Mouse (Mus musculus) hindbrain, postnatal 0 days (tissue): ENCODE measurements around the gene Trim10. TPM values are rescaled to one million over a fixed set of nuclear protein-coding genes. Genes with fewer than 3 reads are reported as not detected.
A peak's percentile ranks its signal among the peaks of the same experiment; 100 is the strongest.

Experiments used
- ATAC-seq: fragments of 200-750 bp; cut with Nextera tagmentation; 2 replicates; pipeline ENCODE4 v1.8.0; 2017; ENCODE audit warnings: mild to moderate bottlenecking, moderate TSS enrichment, moderate library complexity
- DNase-seq: peaks from one replicate; pipeline ENCODE4 v3.0.0-alpha.2; 2015; ENCODE audit warnings: low spot score
- H3K27ac ChIP-seq: fragments of 300-500 bp; sonication (generic); 2 replicates; pipeline ENCODE4 v1.5.1; 2014; ENCODE audit warnings: mild to moderate bottlenecking
- H3K27me3 ChIP-seq: fragments of 300-500 bp; sonication (generic); 2 replicates; pipeline ENCODE4 v1.6.1; 2014; ENCODE audit warnings: low read length, mixed read lengths; ENCODE audit not compliant: insufficient read depth
- H3K36me3 ChIP-seq: fragments of 300-500 bp; sonication (generic); 2 replicates; pipeline ENCODE4 v1.6.1; 2014; ENCODE audit warnings: low read length, mixed read lengths; ENCODE audit not compliant: insufficient read depth
- H3K4me1 ChIP-seq: fragments of 300-500 bp; sonication (generic); 2 replicates; pipeline ENCODE4 v1.6.1; 2014; ENCODE audit warnings: antibody characterized with exemption, low read length, mixed read lengths; ENCODE audit not compliant: insufficient read depth
- H3K4me2 ChIP-seq: fragments of 300-500 bp; sonication (generic); 2 replicates; pipeline ENCODE4 v1.6.1; 2014; ENCODE audit warnings: low read depth, mild to moderate bottlenecking, low read length, moderate library complexity, mixed read lengths
- H3K4me3 ChIP-seq: fragments of 300-500 bp; sonication (generic); 2 replicates; pipeline ENCODE4 v1.5.1; 2014; ENCODE audit warnings: low read length
- H3K9ac ChIP-seq: fragments of 300-500 bp; sonication (generic); replicated peaks from 2 replicates; pipeline ENCODE4 v1.6.1; 2014; ENCODE audit warnings: mild to moderate bottlenecking, low read length, moderate library complexity, mixed read lengths
- H3K9me3 ChIP-seq: fragments of 300-500 bp; sonication (generic); 2 replicates; pipeline ENCODE4 v1.6.1; 2016; ENCODE audit warnings: low read length, mixed read lengths
- CTCF ChIP-seq: IDR thresholded peaks from 2 replicates; pipeline ENCODE4 v1.5.1; 2016; ENCODE audit warnings: antibody characterized with exemption, control low read depth, low read depth
- WGBS: fragments of 180-500 bp; shearing (Covaris S2); extraction: QIAGEN DNeasy Blood & Tissue Kit; methylation state at CpG from one replicate; pipeline ENCODE4 v1.1.7; 2014; 5-methylcytosine and 5-hydroxymethylcytosine counted together
- polyA plus RNA-seq: library from polyadenylated mRNA; unstranded; fragments of >200 nt; fragmentation: Nextera tagmentation; extraction: Ambion mirVana; gene quantifications from 2 replicates; pipeline ENCODE4 v1.2.1, GENCODE M21; 2015
- total RNA-seq: library from RNA; depleted of rRNA; stranded (reverse); fragments of >200 nt; gene quantifications from 2 replicates; pipeline ENCODE4 v1.2.3, GENCODE M21; 2014

Trim10 gene
- total and polyA plus RNA-seq, 2 experiments from 2014 or later = 0.19 TPM; not detected in 1

DNA sequence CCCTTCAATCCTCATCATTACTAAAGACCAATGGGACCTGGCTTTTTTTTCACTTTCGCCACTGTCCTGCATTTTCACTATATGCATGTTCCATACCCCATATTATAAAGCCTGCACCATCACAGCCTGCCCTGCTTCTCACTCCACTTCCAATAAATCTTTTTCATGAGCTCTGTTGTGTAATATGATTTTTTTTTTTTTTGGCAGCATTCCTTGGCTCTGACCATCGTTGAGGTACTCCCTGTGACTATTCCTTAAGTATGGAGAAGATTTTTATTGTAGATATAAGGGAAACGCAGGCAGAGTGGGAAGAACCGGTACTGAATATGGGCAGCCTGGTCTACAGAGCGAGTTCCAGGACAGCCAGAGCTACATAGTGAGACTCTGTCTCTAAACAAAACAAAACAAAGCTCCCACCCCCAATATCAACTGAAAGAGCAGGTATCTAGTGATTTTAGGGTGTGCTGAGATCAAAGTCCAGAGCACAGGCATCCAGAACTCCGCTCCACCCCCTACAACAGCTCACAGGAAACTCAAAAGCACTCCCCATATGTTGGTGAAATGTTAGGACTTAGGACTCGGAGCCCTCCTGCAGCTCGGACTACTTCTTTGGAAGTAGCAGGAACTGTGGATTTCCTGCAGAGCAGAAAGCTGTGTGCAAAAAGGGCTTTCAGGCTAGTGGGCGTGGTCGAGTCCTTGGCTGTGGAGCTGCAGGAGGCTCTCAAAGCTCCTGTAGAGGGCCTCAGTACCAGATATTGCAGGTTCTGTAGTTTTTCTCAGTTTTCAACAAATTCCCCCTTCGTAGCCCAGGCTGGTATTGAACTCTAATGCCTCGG, 33.6 kb upstream of the Trim10 start:
- no peaks in the 10 kb centered on the region for H3K36me3 ChIP-seq
- peak overlapping the region; percentile 64 for H3K4me2 ChIP-seq
- DNase-seq (peak; percentile 71), ATAC-seq (no peak)
- H3K9me3 ChIP-seq = no peaks in the 10 kb centered on the region
- H3K4me3 ChIP-seq = peak overlapping the region; percentile 87; the same call in 1 of the 2 replicates
- WGBS = 35% methylated on average over 12 of the region's 12 CpGs
- H3K27me3 ChIP-seq = no peaks in the 10 kb centered on the region
- peak overlapping the region; percentile 91 for H3K9ac ChIP-seq
- H3K4me1 ChIP-seq = peaks cover 12% of the 10 kb centered on the region
- peak; percentile 48; the same call in 1 of the 2 replicates for TF ChIP-seq CTCF
- peak overlapping the region; percentile 76 for H3K27ac ChIP-seq

DNA sequence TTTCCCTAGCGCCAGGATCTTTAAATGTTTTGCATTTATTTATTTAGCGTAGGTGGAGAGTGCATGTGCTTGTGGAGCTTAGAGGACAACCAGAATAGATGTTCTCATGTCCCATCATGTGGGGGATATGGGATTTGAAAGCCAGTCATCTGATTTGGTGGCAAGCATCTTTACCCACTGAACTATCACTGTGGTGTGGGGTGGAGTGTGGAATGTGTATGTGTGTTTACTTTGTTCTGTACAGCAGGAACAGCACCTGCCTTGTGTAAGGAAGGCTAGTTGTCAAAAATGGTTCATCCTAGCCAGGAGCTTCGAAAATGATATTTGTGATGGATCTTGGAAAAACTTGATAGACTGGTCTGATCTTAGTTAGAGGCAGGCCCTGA, 33.0 kb upstream of the Trim10 start:
- Histone ChIP-seq H3K27ac (peak overlapping the region; percentile 76), H3K9ac (peak overlapping the region; percentile 91), H3K4me2 (peak overlapping the region; percentile 64), H3K27me3 (no peaks in the 10 kb centered on the region), H3K9me3 (no peaks in the 10 kb centered on the region), H3K4me3 (peak overlapping the region; percentile 87), H3K36me3 (no peaks in the 10 kb centered on the region), H3K4me1 (peaks cover 12% of the 10 kb centered on the region)
- ATAC-seq (peak; percentile 33), DNase-seq (no peak)
- no peak for TF ChIP-seq CTCF
- WGBS = 12% methylated on average over 3 of the region's 3 CpGs

DNA sequence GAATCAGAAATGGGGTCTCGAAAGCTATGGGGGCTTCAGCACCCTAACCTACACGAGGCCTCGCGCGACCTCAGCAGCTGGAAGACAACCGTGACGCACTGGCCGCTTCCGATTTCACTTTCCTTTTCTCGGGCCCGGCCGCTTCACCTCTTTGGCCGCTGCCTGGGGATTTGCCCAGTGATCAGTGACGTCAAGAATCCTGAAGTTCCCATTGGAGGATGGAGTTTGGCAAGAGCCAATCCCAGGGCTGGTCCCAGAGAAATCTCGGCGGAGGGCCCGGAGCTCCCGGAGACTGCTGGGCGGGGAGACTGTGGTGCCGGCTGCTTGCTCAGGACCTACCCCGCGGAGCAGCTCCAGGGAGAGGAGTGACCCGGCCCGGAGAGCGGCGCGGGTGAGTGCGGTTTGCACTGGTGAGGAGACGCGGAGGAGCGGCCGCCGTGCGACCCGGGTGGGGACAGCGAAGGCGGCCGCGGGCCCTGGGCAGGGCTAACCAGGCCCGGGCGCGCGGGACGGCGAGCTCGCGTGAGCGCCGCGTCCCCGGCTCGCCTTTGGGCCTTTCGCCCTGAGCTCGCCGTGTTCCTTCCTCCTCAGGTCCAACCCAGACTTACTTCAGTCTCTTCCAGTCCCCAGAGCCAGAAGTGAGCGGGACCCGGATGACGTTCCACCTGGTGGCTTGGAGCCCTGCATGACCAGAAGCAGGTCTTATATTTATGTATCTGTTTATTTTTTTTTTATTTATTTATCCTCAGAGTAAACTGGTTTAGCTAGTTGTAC, 32.3 kb upstream of the Trim10 start, which contains the start of gene Trim26:
Gene Trim26 (plus strand): TSS at position 261 of the 774 bp plus-strand sequence.
- no peaks in the 10 kb centered on the region for H3K9me3 ChIP-seq
- TF ChIP-seq CTCF = no peak

DNA sequence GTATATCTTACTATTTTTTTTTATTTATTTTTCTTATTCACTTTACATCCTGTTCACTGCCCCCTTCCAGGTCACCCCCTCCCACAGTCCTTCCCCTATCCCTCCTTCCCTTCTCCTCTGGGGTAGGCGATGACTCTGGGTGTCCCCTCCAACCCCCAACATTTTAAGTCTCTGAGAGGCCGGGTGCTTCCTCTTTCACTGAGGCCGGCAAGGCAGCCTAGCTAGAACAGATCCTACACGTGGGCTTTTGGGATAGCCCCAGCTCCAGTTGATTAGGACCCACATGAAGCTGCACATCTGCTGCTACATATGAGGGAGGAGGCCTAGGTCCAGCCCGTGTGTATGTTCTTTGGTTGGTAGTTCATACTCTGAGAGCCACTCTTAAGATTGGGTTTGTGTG, 30.4 kb upstream of the Trim10 start:
- Histone ChIP-seq H3K36me3 (peaks cover 5% of the 10 kb centered on the region; the same call in 1 of the 2 replicates), H3K9me3 (no peaks in the 10 kb centered on the region), H3K27me3 (no peaks in the 10 kb centered on the region), H3K9ac (no peak overlapping the region), H3K4me1 (peaks cover 12% of the 10 kb centered on the region), H3K4me2 (no peak overlapping the region), H3K27ac (no peak overlapping the region), H3K4me3 (no peak overlapping the region)
- DNase-seq = no peak
- ATAC-seq = no peak
- 84% methylated on average over 5 of the region's 5 CpGs for WGBS
- TF ChIP-seq CTCF = no peak

More for the DNA sequence above, 32.3 kb upstream of the Trim10 start, which contains the start of gene Trim26:
- Histone ChIP-seq H3K9ac (peak within 1 kb of the TSS; percentile 91), H3K4me3 (peak within 1 kb of the TSS; percentile 87), H3K36me3 (no peaks in the 10 kb centered on the region), H3K27me3 (no peaks in the 10 kb centered on the region), H3K4me1 (peaks cover 12% of the 10 kb centered on the region), H3K4me2 (peak within 1 kb of the TSS; percentile 64), H3K27ac (peak within 1 kb of the TSS; percentile 91)
- under 1% methylated on average over 56 of the region's 58 CpGs for WGBS
- ATAC-seq = peak; percentile 99
- DNase-seq = peak; percentile 98

DNA sequence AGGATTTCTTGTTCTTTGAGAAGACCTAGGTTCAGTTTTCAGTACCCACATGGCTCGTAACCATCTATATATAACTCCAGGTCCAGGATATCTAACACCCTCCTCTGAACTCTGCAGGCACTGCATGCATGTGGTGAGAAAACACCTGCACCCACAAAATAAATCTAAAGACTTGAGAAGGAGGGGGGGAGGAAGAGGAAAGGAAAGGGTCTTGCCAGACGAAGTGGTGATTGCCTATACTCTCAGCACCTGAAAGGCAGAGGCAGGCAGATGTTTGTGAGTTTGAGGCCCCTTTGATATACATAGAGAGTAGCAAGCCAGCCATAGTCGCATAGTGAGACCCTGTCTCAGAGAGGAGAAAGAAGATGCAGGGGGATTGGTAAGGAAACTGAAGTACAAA, 29.4 kb upstream of the Trim10 start:
- H3K4me3 ChIP-seq = no peak overlapping the region
- H3K9ac ChIP-seq = no peak overlapping the region
- ATAC-seq (no peak), DNase-seq (no peak)
- H3K9me3 ChIP-seq = no peaks in the 10 kb centered on the region
- no peak for TF ChIP-seq CTCF
- no peak overlapping the region for H3K27ac ChIP-seq
- H3K4me1 ChIP-seq = peaks cover 12% of the 10 kb centered on the region
- 89% methylated on average over 3 of the region's 3 CpGs for WGBS
- peaks cover 5% of the 10 kb centered on the region; the same call in 1 of the 2 replicates for H3K36me3 ChIP-seq
- no peaks in the 10 kb centered on the region for H3K27me3 ChIP-seq
- no peak overlapping the region for H3K4me2 ChIP-seq

DNA sequence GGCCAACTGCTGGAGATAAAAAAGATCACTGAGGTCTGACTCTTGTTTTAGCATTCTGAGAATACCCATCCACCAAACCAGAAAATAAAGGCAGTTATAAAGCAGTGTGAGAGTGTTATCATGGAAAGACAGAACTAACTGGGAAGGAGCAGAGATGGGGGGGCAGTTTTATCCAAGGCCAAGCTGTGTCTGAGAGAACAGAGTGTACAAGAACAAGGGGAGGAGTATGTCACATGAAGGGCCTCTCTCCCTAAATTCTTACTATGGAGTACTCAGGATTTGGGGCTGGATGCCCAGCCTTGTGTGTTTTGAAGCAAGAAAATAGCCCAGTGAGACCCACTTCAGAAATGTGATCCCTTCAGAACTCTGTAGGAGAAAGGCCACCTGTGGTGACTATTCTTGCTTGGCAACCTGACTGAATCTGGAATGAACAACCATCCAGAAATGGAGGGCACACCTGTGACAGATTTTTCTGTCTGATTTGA, 28.4 kb upstream of the Trim10 start:
- Histone ChIP-seq H3K4me1 (peaks cover 12% of the 10 kb centered on the region), H3K9ac (no peak overlapping the region), H3K27me3 (no peaks in the 10 kb centered on the region), H3K4me3 (no peak overlapping the region), H3K27ac (no peak overlapping the region), H3K4me2 (no peak overlapping the region), H3K36me3 (peaks cover 5% of the 10 kb centered on the region; the same call in 1 of the 2 replicates), H3K9me3 (no peaks in the 10 kb centered on the region)
- DNase-seq = no peak
- TF ChIP-seq CTCF = no peak
- ATAC-seq = no peak
